Mouse (Mus musculus) right cerebral cortex, adult 18-20 months (tissue): ENCODE measurements around the gene Gm49354.
"Not testable (repeated sequence)": the region's sequence is repeated elsewhere in the genome, so short reads cannot be mapped to it uniquely, and the experiment has no call there.

ENCODE experiments used
- DNase-seq: peaks from one replicate; pipeline ENCODE4 v3.0.0; 2022; ENCODE audit warnings: mixed read lengths

Gene Gm49354

GRCm38 (mm10) chr13:59782145-59782544 is at the start of gene Gm49354:
Gene Gm49354 (minus strand): TSS chr13:59782245.
- DNase-seq = no peak

GRCm38 (mm10) chr13:59825966-59826365 is 43.9 kb upstream of the Gm49354 start:
- DNase-seq = no peak

- peak; percentile 95 for DNase-seq
Measured at GRCm38 (mm10) chr13:59822507-59823462, 40.7 kb upstream of the Gm49354 start, which contains the start of gene Tut7. Gene Tut7 (minus strand): TSS chr13:59823147.

GRCm38 (mm10) chr13:59820836-59821235 is 38.8 kb upstream of the Gm49354 start:
- no peak for DNase-seq

GRCm38 (mm10) chr13:59820114-59820513 is 38.1 kb upstream of the Gm49354 start:
- DNase-seq = no peak

GRCm38 (mm10) chr13:59817352-59817751 is 35.3 kb upstream of the Gm49354 start:
- DNase-seq = no peak

GRCm38 (mm10) chr13:59814109-59814591 is 32.1 kb upstream of the Gm49354 start:
- DNase-seq = no peak

GRCm38 (mm10) chr13:59811581-59811980 is 29.5 kb upstream of the Gm49354 start:
- no peak for DNase-seq

GRCm38 (mm10) chr13:59801000-59801399 is 19.0 kb upstream of the Gm49354 start:
- DNase-seq = peak; percentile 66

GRCm38 (mm10) chr13:59800077-59800476 is 18.0 kb upstream of the Gm49354 start:
- no peak for DNase-seq

- no peak for DNase-seq
Measured at GRCm38 (mm10) chr13:59798306-59798705, 16.3 kb upstream of the Gm49354 start.

GRCm38 (mm10) chr13:59796466-59796848 is 14.4 kb upstream of the Gm49354 start:
- no peak for DNase-seq

GRCm38 (mm10) chr13:59795807-59796465 is 13.9 kb upstream of the Gm49354 start:
- no peak for DNase-seq

- no peak for DNase-seq
Measured at GRCm38 (mm10) chr13:59794786-59795185, 12.7 kb upstream of the Gm49354 start.

GRCm38 (mm10) chr13:59779744-59780264 is 2.2 kb downstream of the Gm49354 start:
- DNase-seq = not testable (repeated sequence)

- no peak for DNase-seq
Measured at GRCm38 (mm10) chr13:59779213-59779612, 2.8 kb downstream of the Gm49354 start.

GRCm38 (mm10) chr13:59775168-59775567 is 6.9 kb downstream of the Gm49354 start:
- DNase-seq = no peak

- DNase-seq = peak; percentile 49
Measured at GRCm38 (mm10) chr13:59771257-59771656, 10.8 kb downstream of the Gm49354 start.

- DNase-seq = no peak
Measured at GRCm38 (mm10) chr13:59770847-59771246, 11.2 kb downstream of the Gm49354 start.

GRCm38 (mm10) chr13:59770164-59770562 is 11.9 kb downstream of the Gm49354 start:
- peak; percentile 89 for DNase-seq

- DNase-seq = peak; percentile 99
Measured at GRCm38 (mm10) chr13:59769296-59770163, 12.5 kb downstream of the Gm49354 start, which contains the start of gene Isca1. Gene Isca1 (minus strand): TSS chr13:59769810.

- DNase-seq = no peak
Measured at GRCm38 (mm10) chr13:59768531-59768930, 13.5 kb downstream of the Gm49354 start.
